Mouse (Mus musculus) frontal cortex, adult (tissue): ENCODE data around the gene Pou6f2.

ENCODE experiments used
- ATAC-seq: cut with Nextera tagmentation; 2 replicates; pipeline ENCODE4 v1.9.2; 2017; ENCODE audit warnings: mild to moderate bottlenecking, moderate library complexity, mixed read lengths; ENCODE audit not compliant: low TSS enrichment

Pou6f2 gene

DNA sequence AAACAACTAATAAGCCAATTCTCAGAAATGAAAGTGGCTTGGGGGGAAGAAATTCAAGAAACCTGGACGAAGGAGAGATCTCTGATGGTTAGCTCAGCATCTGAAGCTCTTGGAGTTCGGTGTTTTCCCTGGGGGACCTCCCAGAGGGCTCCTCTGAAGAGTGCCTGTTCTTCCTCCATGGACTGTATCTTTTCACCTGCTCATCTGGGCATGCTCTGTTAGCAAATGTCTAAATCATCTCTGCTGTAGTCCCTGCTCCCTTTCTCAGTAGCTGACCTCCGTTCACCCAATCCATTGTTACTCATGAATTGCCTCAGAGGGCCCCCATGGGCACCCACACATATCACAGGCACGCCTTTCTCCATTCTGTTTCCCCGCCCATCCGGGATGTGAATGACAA lies at the start of gene Pou6f2:
Gene Pou6f2 (minus strand): TSS at position 101 of the 400 bp plus-strand sequence.
- no peak for ATAC-seq

DNA sequence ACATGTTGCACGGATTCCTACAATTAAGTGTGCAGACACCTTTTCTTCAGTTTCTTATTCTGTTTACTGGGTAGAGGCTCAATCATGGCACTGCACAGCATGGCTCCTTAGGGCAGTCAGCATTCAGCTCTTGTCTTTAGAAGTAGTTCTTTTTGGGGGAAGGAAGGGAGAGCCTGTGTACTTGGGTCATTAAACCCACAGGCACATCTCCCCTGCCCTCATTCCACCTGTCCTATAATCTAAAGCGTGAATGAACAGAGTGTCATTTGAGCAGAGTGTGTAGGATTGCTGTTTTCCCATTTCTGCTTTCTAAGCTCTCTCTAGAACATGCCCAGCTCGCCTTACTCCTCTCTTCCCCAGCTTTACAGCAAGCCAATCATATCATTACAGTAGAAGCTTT lies 42.4 kb upstream of the Pou6f2 start:
- ATAC-seq: no peak

DNA sequence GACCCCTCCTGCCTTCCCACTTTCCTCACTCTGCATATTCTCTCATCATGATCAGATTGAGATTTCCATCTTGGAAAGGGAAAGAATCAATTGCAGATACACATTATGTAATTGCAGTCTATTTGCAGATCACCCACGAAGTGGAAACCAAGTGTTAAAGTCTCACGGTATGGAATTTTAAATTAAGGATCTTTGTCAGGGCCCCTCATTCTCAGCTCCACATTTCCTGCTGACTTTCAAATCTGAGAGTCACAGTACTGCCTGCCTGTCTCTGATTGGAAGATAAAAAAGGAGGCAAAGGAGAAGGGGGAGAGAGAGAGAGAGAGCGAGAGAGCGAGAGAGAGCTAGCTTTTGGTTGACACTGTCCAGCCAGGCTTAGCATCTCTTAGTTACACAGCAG lies 9.8 kb downstream of the Pou6f2 start:
- ATAC-seq: peak; percentile 88

GRCm38 (mm10) chr13:18363373-18363772 lies 34.1 kb downstream of the Pou6f2 start:
- ATAC-seq: no peak

- ATAC-seq: no peak
Measured at GRCm38 (mm10) chr13:18344580-18345333, 52.7 kb downstream of the Pou6f2 start.

GRCm38 (mm10) chr13:18338910-18339501 lies 58.5 kb downstream of the Pou6f2 start:
- ATAC-seq: peak; percentile 47

- ATAC-seq: peak; percentile 76
Measured at GRCm38 (mm10) chr13:18338022-18338421, 59.5 kb downstream of the Pou6f2 start.

DNA sequence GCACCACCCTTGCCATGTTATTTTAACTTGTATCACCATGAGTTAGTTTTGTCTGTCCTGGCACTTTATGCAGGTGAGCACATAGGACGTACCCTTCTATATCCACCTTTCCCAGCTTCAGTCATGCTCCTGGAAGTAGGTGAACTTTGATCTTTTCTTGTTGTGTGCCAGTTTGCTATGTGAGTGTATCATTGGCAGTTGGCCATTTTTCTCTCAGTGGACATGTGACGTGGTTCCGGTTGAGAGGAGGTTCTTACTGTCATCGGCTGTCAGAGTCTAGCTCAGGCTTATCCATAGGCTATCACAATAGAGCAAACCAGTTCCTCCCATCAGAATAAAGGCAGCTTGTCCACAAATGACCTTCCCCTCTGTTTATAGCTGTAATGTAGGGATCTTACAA lies 63.5 kb downstream of the Pou6f2 start:
- ATAC-seq: no peak

- ATAC-seq: no peak; the same call in 1 of the 2 replicates
Measured at GRCm38 (mm10) chr13:18332596-18332995, 64.9 kb downstream of the Pou6f2 start.

DNA sequence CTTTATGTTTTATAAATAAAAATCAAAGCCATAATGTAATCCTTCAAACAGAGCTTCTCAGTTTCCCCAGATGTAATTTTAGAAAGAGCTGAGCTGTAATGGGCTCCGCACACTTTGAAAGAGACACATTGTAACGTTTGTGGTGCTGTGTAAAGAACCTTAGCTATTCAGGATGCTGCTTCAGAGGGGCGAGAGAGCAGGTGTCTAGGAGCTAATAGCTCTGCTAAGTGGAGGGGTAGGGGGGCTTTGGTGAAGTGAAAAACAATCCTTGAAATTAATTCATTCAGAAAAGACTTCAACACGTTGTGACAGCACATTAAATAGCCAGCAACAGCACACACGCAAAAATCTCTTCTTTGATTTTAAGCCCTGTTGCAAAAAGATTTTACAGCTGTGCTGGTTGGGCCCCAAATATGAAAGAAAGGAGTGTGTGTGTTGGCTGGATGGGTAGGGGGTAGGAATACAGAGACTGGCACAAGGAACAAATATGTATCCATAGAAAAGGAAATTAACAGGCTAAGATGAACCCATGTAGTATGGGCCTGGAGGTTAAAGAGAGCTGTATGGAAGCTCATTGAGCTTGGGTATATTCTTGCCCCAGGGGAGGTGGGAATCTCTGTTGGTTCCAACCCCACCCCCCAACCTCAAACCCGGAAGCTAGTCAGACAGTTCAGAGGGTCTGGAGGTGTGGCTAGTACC lies 73.4 kb downstream of the Pou6f2 start:
- ATAC-seq: no peak

DNA sequence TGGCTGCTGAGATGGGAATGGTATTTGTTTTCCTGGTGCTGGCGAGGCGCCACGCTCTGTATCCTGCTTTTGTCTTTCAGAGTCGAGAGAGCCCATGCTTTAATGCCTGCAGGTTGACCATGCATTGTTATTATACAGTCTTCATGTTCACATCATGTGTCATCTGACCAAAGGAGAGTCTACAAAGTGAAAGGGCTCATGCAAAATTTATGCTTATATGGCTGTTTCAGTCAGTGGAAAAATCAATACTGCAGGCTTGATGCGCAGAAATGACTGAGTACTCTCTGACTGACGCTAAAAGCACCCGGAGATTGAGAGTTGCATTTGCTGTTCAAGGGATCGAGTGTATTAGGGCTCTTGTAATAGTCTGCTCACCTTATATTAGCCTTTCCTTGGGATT lies 74.1 kb downstream of the Pou6f2 start:
- no peak for ATAC-seq

- ATAC-seq: no peak
Measured at GRCm38 (mm10) chr13:18312613-18313012, 84.9 kb downstream of the Pou6f2 start.

DNA sequence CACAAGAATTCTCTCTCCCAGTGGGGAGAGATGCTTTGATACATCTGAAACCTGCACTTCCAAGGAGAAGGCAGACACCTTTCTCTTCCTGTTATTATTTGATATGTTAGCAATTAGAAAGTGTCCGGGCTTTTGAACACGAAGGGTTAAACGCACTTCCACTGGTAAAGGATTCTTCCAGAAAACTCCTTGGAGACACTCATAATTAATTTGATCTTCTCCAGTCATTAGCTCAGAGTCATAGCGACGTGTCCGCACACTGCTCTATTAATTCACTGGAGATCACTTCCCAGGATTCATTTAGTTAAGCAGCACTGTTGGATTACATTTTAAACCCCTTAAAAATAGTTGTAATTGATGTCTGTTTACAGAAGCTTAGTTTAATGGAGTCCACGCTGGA lies 88.5 kb downstream of the Pou6f2 start:
- no peak for ATAC-seq

DNA sequence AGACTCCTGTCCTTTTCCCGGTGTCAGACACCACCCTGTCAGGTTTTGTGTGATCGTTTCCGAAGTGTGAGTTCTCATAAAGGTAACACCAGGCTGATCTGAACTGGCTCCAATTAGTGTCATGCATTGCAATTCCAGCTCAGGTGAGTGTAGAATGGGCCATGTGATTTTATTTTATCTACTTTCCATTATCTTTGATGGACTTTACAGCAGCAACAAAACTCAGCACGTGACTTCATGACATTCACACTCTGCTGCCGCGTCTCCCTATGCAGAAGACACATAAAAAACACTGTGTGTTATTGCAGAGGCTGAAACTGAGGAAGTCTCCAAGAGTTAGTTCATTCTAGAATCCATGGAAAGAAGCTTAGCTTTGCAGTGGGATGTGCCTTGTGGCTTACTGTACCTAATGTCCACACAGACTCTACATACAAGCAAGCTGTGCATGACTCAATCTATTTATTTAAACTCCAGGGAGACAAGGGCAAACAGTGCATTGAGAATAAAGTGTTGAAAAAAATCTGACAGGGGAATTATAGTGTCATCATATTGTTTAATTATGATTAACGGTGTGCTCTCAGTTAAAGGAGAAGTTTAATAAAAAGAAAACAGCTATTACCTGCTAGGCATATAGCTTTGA lies 90.9 kb downstream of the Pou6f2 start:
- ATAC-seq: no peak

DNA sequence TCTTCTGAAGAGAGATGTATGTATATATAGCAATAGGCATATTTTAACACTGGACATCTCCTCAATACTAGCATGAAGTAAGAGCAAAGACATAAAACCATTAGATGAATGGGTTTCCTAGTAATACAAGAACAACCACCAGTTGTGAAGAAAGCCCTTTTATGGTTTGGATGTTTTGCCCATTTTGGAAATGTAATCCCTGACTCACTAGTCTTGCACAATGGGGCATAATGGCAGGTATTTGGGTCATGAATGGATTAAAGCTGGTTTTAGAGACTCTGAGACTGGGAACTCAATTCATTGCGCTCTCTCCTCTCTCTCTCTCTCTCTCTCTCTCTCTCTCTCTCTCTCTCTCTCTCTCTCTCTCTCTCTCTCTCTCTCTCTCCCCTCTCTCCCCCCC lies 97.5 kb downstream of the Pou6f2 start:
- ATAC-seq: no peak

DNA sequence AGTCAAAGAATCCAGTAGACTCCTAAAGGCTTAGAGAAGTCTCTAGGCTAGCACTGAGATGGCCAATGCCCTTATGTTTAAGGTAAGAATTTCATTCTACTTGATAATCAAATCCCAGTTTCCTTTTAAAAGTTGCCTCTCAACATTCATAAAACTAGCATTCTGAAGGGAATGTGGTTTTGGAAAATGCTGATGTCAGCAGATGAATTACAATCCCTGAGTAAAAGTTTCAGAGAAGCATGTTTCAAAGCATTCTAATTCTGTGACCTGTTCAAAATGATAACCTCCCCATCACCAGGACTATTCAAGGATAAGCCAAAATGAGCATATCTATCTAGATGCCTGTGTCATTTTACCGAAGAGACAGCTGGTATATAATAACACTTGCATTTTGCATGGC lies 104.0 kb downstream of the Pou6f2 start:
- no peak for ATAC-seq

- no peak for ATAC-seq
Measured at GRCm38 (mm10) chr13:18290253-18290914, 107.1 kb downstream of the Pou6f2 start.

DNA sequence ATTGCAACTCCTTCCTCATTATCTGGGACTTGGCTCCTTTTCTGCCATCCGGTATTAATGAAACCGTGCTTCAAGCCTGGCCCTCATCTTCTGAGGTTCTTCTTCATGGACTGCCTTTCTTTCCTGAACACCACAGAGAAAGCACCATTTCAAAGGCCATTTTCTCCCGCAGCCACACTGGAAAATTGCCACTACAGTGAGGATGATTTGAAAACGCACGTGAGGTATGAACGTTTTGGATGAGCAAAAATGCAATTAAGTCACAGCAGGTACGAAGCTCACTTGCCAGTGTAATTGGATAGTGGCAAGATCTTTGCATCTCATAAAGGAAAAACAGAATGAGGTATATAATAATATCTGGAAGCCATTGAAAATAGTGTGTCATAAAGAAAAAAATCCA lies 110.0 kb downstream of the Pou6f2 start:
- no peak for ATAC-seq

DNA sequence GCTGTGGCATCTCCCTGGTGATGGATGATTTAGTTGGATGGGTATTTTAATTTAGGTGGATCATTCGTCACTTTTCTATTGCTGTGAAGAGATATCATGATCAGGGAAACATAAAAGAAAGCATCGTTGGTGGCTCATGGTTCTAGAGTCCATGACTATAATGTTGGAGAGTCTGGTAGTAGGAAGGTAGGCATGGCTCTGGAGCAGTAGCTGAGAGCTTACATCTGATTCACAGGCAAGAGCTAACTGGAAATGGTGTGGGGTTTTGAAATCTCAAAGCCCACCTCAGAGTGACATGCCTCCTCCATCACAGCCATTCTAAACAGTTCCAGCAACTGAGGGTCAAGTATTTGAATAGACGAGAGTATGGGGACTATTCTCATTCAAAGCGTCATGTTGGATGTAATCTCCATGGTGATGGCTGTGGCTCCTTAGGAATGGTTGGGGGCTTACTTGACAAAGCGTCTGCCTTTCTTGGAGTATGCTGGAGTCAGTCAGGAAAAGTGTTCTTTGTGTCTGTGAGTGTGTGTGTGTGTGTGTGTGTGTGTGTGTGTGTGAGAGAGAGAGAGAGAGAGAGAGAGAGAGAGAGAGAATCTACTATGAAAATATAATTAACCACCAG lies 115.0 kb downstream of the Pou6f2 start:
- no peak for ATAC-seq

DNA sequence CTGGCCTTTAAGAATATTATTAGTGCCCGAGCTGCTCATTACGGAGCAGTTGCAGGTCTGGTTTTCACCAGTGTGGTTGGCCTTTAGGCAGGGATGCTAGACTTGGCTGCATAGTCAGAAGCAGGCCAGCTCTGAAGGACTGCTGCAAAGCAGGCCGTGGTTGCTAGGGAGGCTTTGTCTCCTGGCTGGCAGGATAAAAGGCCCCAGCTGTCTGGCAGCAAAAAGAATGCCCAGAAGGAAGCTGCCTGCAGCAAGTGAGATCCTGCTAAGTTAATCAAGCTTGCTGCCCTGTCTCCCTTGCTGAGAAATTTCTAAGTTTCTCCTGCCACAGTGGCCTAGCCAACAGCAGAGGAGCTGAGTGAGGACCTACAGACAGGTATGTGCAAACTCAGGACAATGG lies 116.4 kb downstream of the Pou6f2 start:
- ATAC-seq: peak; percentile 99

- ATAC-seq: no peak
Measured at GRCm38 (mm10) chr13:18253131-18253530, 144.4 kb downstream of the Pou6f2 start.
